Mouse (Mus musculus) limb, embryonic 11.5 days (tissue): ENCODE results near the gene Carmil3. TPM values are rescaled to one million over a fixed set of nuclear protein-coding genes. Genes with fewer than 3 reads are reported as not detected.

Source experiments
- ATAC-seq: fragments of 200-750 bp; cut with Nextera tagmentation; 2 replicates; pipeline ENCODE4 v1.8.0; 2017; ENCODE audit warnings: low read depth; ENCODE audit not compliant: insufficient number of reproducible peaks, low FRiP score, low TSS enrichment
- DNase-seq: peaks from one replicate; pipeline ENCODE4 v3.0.0-alpha.2; 2015; ENCODE audit warnings: low spot score
- H3K27ac ChIP-seq: fragments of 300-500 bp; sonication (generic); replicated peaks from 2 replicates; pipeline ENCODE4 v1.5.1; 2014; ENCODE audit warnings: low read depth, mild to moderate bottlenecking, low read length
- H3K27me3 ChIP-seq: fragments of 300-500 bp; sonication (generic); 2 replicates; pipeline ENCODE4 v1.6.1; 2014; ENCODE audit warnings: mild to moderate bottlenecking, low read length, mixed read lengths; ENCODE audit not compliant: control insufficient read depth, insufficient read depth
- H3K36me3 ChIP-seq: fragments of 300-500 bp; sonication (generic); 2 replicates; pipeline ENCODE4 v1.6.1; 2014; ENCODE audit warnings: mild to moderate bottlenecking, low read length, moderate library complexity, mixed read lengths; ENCODE audit not compliant: control insufficient read depth, insufficient read depth
- H3K4me1 ChIP-seq: fragments of 300-500 bp; sonication (generic); 2 replicates; pipeline ENCODE4 v1.6.1; 2014; ENCODE audit warnings: low read length, mixed read lengths; ENCODE audit not compliant: control insufficient read depth, insufficient read depth
- H3K4me2 ChIP-seq: fragments of 300-500 bp; sonication (generic); 2 replicates; pipeline ENCODE4 v1.6.1; 2014; ENCODE audit warnings: low read depth, mild to moderate bottlenecking, moderate library complexity; ENCODE audit not compliant: severe bottlenecking
- H3K4me3 ChIP-seq: fragments of 300-500 bp; sonication (generic); 2 replicates; pipeline ENCODE4 v1.5.1; 2014; ENCODE audit warnings: low read depth, low read length
- H3K9ac ChIP-seq: fragments of 300-500 bp; sonication (generic); 2 replicates; pipeline ENCODE4 v1.6.1; 2014; ENCODE audit warnings: mild to moderate bottlenecking, low read length
- H3K9me3 ChIP-seq: fragments of 300-500 bp; sonication (generic); 2 replicates; pipeline ENCODE4 v1.6.1; 2016; ENCODE audit warnings: low read length; ENCODE audit not compliant: control insufficient read depth
- WGBS: fragments of 180-500 bp; shearing (Covaris S2); extraction: QIAGEN DNeasy Blood & Tissue Kit; methylation state at CpG from one replicate; pipeline ENCODE4 v1.1.7; 2014; 5-methylcytosine and 5-hydroxymethylcytosine counted together
- polyA plus RNA-seq: library from polyadenylated mRNA; unstranded; fragments of >200 nt; fragmentation: Nextera tagmentation; extraction: Ambion mirVana; gene quantifications from 2 replicates; pipeline ENCODE4 v1.2.1, GENCODE M21; 2014

Carmil3 gene
- polyA plus RNA-seq, 1 experiment from 2014 or later, result 3.0 TPM

- H3K9ac ChIP-seq, result no peak overlapping the region
- 0 out of 2 replicates have a peak, but pooled peaks cover 2% of the 10 kb centered on the region for H3K4me1 ChIP-seq
- no peak overlapping the region for H3K27ac ChIP-seq
- no peak overlapping the region for H3K4me3 ChIP-seq
- peak; percentile 28 for ATAC-seq
- H3K4me2 ChIP-seq, result no peak overlapping the region
- no peak for DNase-seq
- no peaks in the 10 kb centered on the region for H3K9me3 ChIP-seq
- no peaks in the 10 kb centered on the region for H3K27me3 ChIP-seq
- WGBS, result 74% methylated on average over 15 of the region's 16 CpGs
- no peaks in the 10 kb centered on the region for H3K36me3 ChIP-seq
Observed at GRCm38 (mm10) chr14:55496761-55497448, 6.5 kb downstream of the Carmil3 start.

- DNase-seq (peak; percentile 93), ATAC-seq (0 out of 2 replicates have a peak, but pooled peaks have one; percentile 45)
- Histone ChIP-seq H3K4me3 (no peak overlapping the region), H3K27ac (no peak overlapping the region), H3K9ac (no peak overlapping the region), H3K27me3 (no peaks in the 10 kb centered on the region), H3K9me3 (no peaks in the 10 kb centered on the region), H3K4me1 (0 out of 2 replicates have a peak, but pooled peaks cover 2% of the 10 kb centered on the region), H3K4me2 (no peak overlapping the region), H3K36me3 (no peaks in the 10 kb centered on the region)
- 35% methylated on average over 6 of the region's 6 CpGs for WGBS
Observed at GRCm38 (mm10) chr14:55497449-55497821, 7.0 kb downstream of the Carmil3 start.

GRCm38 (mm10) chr14:55505612-55506011, 15.2 kb downstream of the Carmil3 start:
- ATAC-seq (no peak), DNase-seq (no peak)
- Histone ChIP-seq H3K27ac (no peak overlapping the region), H3K9me3 (no peaks in the 10 kb centered on the region), H3K4me2 (no peak overlapping the region), H3K36me3 (no peaks in the 10 kb centered on the region), H3K4me3 (no peak overlapping the region), H3K9ac (no peak overlapping the region), H3K27me3 (no peaks in the 10 kb centered on the region), H3K4me1 (no peaks in the 10 kb centered on the region)
- WGBS, result 91% methylated on average over 9 of the region's 9 CpGs

- DNase-seq (no peak), ATAC-seq (no peak)
- Histone ChIP-seq H3K27ac (no peak overlapping the region), H3K4me2 (no peak overlapping the region), H3K9ac (no peak overlapping the region), H3K27me3 (no peaks in the 10 kb centered on the region), H3K9me3 (no peaks in the 10 kb centered on the region), H3K36me3 (no peaks in the 10 kb centered on the region), H3K4me1 (no peaks in the 10 kb centered on the region), H3K4me3 (no peak overlapping the region)
- WGBS, result 62% methylated on average over 7 of the region's 7 CpGs
Observed at GRCm38 (mm10) chr14:55507801-55508200, 17.4 kb downstream of the Carmil3 start.

GRCm38 (mm10) chr14:55509540-55509939, 19.1 kb downstream of the Carmil3 start:
- no peaks in the 10 kb centered on the region for H3K4me1 ChIP-seq
- H3K27me3 ChIP-seq, result no peaks in the 10 kb centered on the region
- ATAC-seq (no peak), DNase-seq (no peak)
- H3K36me3 ChIP-seq, result no peaks in the 10 kb centered on the region
- H3K4me2 ChIP-seq, result no peak overlapping the region
- H3K27ac ChIP-seq, result no peak overlapping the region
- H3K9me3 ChIP-seq, result no peaks in the 10 kb centered on the region
- WGBS, result 86% methylated on average over 10 of the region's 10 CpGs
- no peak overlapping the region for H3K4me3 ChIP-seq
- no peak overlapping the region for H3K9ac ChIP-seq

GRCm38 (mm10) chr14:55510125-55510731, 19.8 kb downstream of the Carmil3 start, which contains the start of gene Cpne6:
TSS of gene Cpne6 (plus strand) at chr14:55510445.
- no peak within 1 kb of the TSS for H3K9ac ChIP-seq
- 66% methylated on average over 22 of the region's 22 CpGs for WGBS

GRCm38 (mm10) chr14:55511037-55511436, 20.6 kb downstream of the Carmil3 start:
- ATAC-seq, result no peak
- Histone ChIP-seq H3K27me3 (no peaks in the 10 kb centered on the region), H3K36me3 (no peaks in the 10 kb centered on the region), H3K4me1 (no peaks in the 10 kb centered on the region), H3K9me3 (no peaks in the 10 kb centered on the region), H3K27ac (no peak overlapping the region), H3K4me2 (no peak overlapping the region), H3K9ac (no peak overlapping the region), H3K4me3 (no peak overlapping the region)
- WGBS, result 55% methylated on average over 7 of the region's 7 CpGs
- no peak for DNase-seq

More at GRCm38 (mm10) chr14:55510125-55510731, 19.8 kb downstream of the Carmil3 start, which contains the start of gene Cpne6:
- no peak for DNase-seq
- no peaks in the 10 kb centered on the region for H3K27me3 ChIP-seq
- no peaks in the 10 kb centered on the region for H3K9me3 ChIP-seq
- no peak within 1 kb of the TSS for H3K27ac ChIP-seq
- H3K36me3 ChIP-seq, result no peaks in the 10 kb centered on the region
- ATAC-seq, result peak; percentile 44; the same call in 1 of the 2 replicates
- H3K4me1 ChIP-seq, result no peaks in the 10 kb centered on the region
- H3K4me3 ChIP-seq, result no peak within 1 kb of the TSS
- H3K4me2 ChIP-seq, result no peak within 1 kb of the TSS

- Histone ChIP-seq H3K4me2 (no peak overlapping the region), H3K27me3 (no peaks in the 10 kb centered on the region), H3K4me3 (no peak overlapping the region), H3K9ac (no peak overlapping the region), H3K27ac (no peak overlapping the region), H3K36me3 (no peaks in the 10 kb centered on the region), H3K9me3 (no peaks in the 10 kb centered on the region), H3K4me1 (no peaks in the 10 kb centered on the region)
- ATAC-seq, result no peak
- WGBS, result 69% methylated on average over 10 of the region's 10 CpGs
- DNase-seq, result no peak
Observed at GRCm38 (mm10) chr14:55513927-55514326, 23.5 kb downstream of the Carmil3 start.
